Mouse (Mus musculus): ENCODE data around the gene Ptpn18. TPM values are rescaled to one million over a fixed set of nuclear protein-coding genes. Genes with fewer than 3 reads are reported as not detected.
A peak's percentile ranks its signal among the peaks of the same experiment; 100 is the strongest.

The Ptpn18 gene
- polyA plus RNA-seq, 1 experiment from 2014 or later, result 7.9 TPM

DNA sequence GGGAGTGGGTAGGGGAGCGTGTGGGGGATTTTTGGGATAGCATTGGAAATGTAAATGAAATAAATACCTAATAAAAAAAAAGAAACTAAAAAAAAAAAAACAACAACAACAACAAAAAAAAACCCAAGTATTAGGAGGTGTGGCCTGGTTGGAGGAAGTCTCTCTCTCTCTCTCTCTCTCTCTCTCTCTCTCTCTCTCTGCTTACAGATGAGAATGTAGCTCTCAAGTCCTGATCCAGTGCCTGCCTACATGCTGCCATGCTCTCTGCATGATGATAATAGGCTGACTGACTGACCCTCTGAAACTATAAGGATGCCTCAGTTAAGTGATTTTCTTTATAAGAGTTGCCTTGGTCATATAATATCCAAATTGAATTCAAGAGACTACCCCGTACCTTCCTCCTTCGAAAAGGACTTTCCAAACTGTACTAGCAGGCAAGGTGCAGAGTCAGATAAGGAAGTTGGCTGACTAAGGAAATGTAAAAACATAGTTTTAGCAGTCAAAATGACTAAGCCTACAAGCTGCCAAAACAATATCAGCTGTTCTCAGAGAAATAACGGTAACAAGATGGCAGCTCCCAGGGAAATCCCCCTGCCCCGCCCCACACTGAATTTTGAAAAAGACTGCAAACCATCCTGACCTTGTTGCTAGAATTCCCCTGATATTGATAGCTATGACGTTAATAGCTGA, 30.4 kb downstream of the Ptpn18 start:
- no peak for DNase-seq (ENCODE audit: low spot score)
- Histone ChIP-seq H3K27ac (replicated peaks; ENCODE audit: low read depth, low read length) (no peak overlapping the region), H3K4me2 (ENCODE audit: low read depth, severe bottlenecking) (no peak overlapping the region), H3K9me3 (ENCODE audit: control insufficient read depth, low read length) (no peaks in the 10 kb centered on the region), H3K36me3 (ENCODE audit: control insufficient read depth, insufficient read depth, low read length) (no peaks in the 10 kb centered on the region), H3K27me3 (ENCODE audit: control insufficient read depth, insufficient read depth, low read length) (no peaks in the 10 kb centered on the region), H3K4me1 (ENCODE audit: control insufficient read depth, insufficient read depth, low read length) (no peaks in the 10 kb centered on the region; the same call in 1 of the 2 replicates), H3K9ac (ENCODE audit: low read length) (no peak overlapping the region), H3K4me3 (ENCODE audit: low read depth, low read length) (no peak overlapping the region)
- WGBS, result 90% methylated on average over 6 of the region's 6 CpGs
- no peak for ATAC-seq (ENCODE audit: insufficient number of reproducible peaks, low FRiP score, low TSS enrichment, low read depth)

DNA sequence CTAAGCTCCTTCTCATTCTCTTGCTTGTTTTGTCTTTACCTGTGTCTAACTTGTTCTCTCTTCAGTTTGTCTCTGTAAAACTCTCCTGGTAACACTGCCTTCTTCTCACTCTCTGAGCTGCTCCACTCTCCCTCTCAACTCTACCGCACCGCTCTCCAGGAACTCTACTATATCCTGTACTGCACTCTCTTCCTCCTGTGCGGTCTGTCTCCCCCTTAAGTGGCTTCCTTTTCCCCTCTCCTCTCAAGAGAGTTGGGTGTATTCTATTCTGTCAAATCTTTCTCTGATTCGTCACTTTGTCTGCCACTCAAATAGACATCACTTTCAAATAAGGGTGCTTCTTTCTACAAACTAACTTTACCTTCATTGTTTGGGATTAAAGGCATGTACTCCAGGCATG, 31.9 kb downstream of the Ptpn18 start:
- 91% methylated on average over 4 of the region's 4 CpGs for WGBS

DNA sequence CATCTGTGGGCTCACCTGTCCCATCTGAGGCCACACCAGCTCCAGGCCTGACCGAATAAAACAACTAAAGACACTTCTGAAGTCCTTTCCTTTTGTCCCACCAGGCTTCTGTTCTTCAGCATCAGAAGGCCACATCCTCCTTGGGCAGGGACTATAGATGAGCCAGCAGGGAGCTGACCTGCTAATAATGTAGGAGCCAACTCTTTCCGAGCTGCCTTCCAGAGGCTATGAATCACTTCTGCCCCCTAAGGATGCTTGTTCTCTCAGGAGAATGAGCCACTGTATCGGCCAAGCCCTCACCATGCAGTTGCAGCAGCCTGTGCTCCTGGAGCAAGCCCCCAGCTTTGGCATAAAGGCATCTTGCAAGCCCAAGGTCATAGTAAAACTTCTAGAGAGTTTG, 43.4 kb downstream of the Ptpn18 start:
- H3K27ac ChIP-seq (replicated peaks; ENCODE audit: low read depth, low read length), result no peak overlapping the region
- 52% methylated on average over 3 of the region's 3 CpGs for WGBS
- no peaks in the 10 kb centered on the region for H3K27me3 ChIP-seq (ENCODE audit: control insufficient read depth, insufficient read depth, low read length)
- no peaks in the 10 kb centered on the region for H3K36me3 ChIP-seq (ENCODE audit: control insufficient read depth, insufficient read depth, low read length)
- no peak for ATAC-seq (ENCODE audit: insufficient number of reproducible peaks, low FRiP score, low TSS enrichment, low read depth)
- no peak for DNase-seq (ENCODE audit: low spot score)
- H3K9me3 ChIP-seq (ENCODE audit: control insufficient read depth, low read length), result no peaks in the 10 kb centered on the region
- H3K4me2 ChIP-seq (ENCODE audit: low read depth, severe bottlenecking), result no peak overlapping the region
- H3K9ac ChIP-seq (ENCODE audit: low read length), result no peak overlapping the region
- no peaks in the 10 kb centered on the region for H3K4me1 ChIP-seq (ENCODE audit: control insufficient read depth, insufficient read depth, low read length)
- H3K4me3 ChIP-seq (ENCODE audit: low read depth, low read length), result no peak overlapping the region

More for the DNA sequence above, 31.9 kb downstream of the Ptpn18 start:
- Histone ChIP-seq H3K4me1 (ENCODE audit: control insufficient read depth, insufficient read depth, low read length) (no peaks in the 10 kb centered on the region), H3K36me3 (ENCODE audit: control insufficient read depth, insufficient read depth, low read length) (no peaks in the 10 kb centered on the region), H3K9me3 (ENCODE audit: control insufficient read depth, low read length) (no peaks in the 10 kb centered on the region), H3K4me2 (ENCODE audit: low read depth, severe bottlenecking) (no peak overlapping the region), H3K4me3 (ENCODE audit: low read depth, low read length) (no peak overlapping the region), H3K9ac (ENCODE audit: low read length) (no peak overlapping the region), H3K27ac (replicated peaks; ENCODE audit: low read depth, low read length) (no peak overlapping the region), H3K27me3 (ENCODE audit: control insufficient read depth, insufficient read depth, low read length) (no peaks in the 10 kb centered on the region)
- DNase-seq (ENCODE audit: low spot score) (no peak), ATAC-seq (ENCODE audit: insufficient number of reproducible peaks, low FRiP score, low TSS enrichment, low read depth) (no peak)

DNA sequence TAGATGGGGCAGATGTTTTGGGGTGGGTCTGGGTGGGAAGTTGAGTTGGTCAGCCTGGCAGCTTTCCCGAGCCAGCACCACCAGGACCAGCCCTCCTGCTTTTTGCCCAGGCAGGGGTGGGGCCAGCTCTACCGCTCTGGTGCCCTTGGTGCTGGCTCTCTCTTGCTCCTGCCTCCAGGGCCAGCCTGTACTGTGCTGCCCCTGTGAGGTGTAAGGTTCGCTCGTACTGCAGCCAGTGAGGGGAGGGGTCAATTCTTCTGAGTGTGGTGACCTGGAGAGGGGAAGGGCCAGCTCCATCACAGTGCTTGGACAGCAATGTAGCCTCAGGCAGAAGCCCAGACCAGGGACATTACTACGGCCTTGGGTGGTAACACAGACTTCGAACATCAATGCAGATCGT, 45.7 kb downstream of the Ptpn18 start:
- Histone ChIP-seq H3K36me3 (ENCODE audit: control insufficient read depth, insufficient read depth, low read length) (no peaks in the 10 kb centered on the region), H3K9me3 (ENCODE audit: control insufficient read depth, low read length) (no peaks in the 10 kb centered on the region), H3K27ac (replicated peaks; ENCODE audit: low read depth, low read length) (no peak overlapping the region), H3K4me1 (ENCODE audit: control insufficient read depth, insufficient read depth, low read length) (no peaks in the 10 kb centered on the region), H3K27me3 (ENCODE audit: control insufficient read depth, insufficient read depth, low read length) (no peaks in the 10 kb centered on the region), H3K4me2 (ENCODE audit: low read depth, severe bottlenecking) (no peak overlapping the region), H3K4me3 (ENCODE audit: low read depth, low read length) (no peak overlapping the region), H3K9ac (ENCODE audit: low read length) (no peak overlapping the region)
- no peak for ATAC-seq (ENCODE audit: insufficient number of reproducible peaks, low FRiP score, low TSS enrichment, low read depth)
- DNase-seq (ENCODE audit: low spot score), result no peak
- 56% methylated on average over 7 of the region's 7 CpGs for WGBS

DNA sequence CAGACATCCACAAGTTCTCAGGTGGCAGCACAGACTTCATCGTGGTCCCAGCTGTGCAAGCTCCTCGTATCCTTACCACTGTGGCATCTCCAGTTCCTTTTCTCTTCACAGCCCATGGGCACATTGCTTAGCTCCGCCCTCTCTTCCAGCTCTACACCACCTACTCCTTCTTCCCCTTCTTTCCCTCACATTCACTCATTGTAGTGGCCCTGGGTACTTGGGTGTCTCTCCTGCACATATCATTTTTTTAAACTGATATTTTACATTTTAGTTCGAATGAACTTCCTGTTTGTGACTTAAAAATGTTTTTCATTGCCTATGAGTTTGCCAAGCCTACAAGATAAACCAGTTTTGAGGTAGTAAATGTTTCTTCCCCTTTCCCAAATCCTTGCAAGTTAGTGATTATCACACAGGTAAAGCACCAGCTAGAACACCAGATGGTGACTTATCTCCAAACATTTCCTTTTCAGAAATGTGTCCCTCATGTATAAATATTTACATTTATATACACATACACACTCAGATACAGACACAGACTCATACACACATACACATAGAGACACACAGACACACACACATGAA, 46.5 kb downstream of the Ptpn18 start:
- H3K4me3 ChIP-seq (ENCODE audit: low read depth, low read length), result no peak overlapping the region
- H3K27me3 ChIP-seq (ENCODE audit: control insufficient read depth, insufficient read depth, low read length), result no peaks in the 10 kb centered on the region
- no peaks in the 10 kb centered on the region for H3K36me3 ChIP-seq (ENCODE audit: control insufficient read depth, insufficient read depth, low read length)
- H3K4me2 ChIP-seq (ENCODE audit: low read depth, severe bottlenecking), result no peak overlapping the region
- 89% methylated on average over 4 of the region's 4 CpGs for WGBS
- no peak overlapping the region for H3K27ac ChIP-seq (replicated peaks; ENCODE audit: low read depth, low read length)
- DNase-seq (ENCODE audit: low spot score) (no peak), ATAC-seq (ENCODE audit: insufficient number of reproducible peaks, low FRiP score, low TSS enrichment, low read depth) (no peak)
- H3K9me3 ChIP-seq (ENCODE audit: control insufficient read depth, low read length), result no peaks in the 10 kb centered on the region
- H3K9ac ChIP-seq (ENCODE audit: low read length), result no peak overlapping the region
- no peaks in the 10 kb centered on the region for H3K4me1 ChIP-seq (ENCODE audit: control insufficient read depth, insufficient read depth, low read length)

DNA sequence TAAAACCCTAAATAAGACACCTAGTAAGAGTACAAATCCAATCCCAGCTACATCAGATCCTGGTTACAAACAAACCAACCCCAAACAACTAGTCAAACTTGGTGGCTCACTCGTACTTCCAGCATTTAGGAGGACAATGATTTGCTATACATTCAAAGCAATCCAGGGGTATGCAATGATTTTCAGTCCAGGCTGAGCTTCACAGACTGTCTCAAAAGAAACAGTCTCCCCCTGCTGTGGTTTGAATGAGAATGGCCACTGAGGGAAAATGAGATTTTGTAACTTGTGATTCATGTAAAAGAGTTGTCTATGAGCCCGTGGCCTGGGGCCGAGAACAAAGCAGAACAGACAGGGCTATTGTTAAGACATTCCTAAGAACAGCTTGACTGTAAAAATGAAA, 48.4 kb downstream of the Ptpn18 start:
- 92% methylated on average over 3 of the region's 3 CpGs for WGBS
- Histone ChIP-seq H3K27ac (replicated peaks; ENCODE audit: low read depth, low read length) (no peak overlapping the region), H3K36me3 (ENCODE audit: control insufficient read depth, insufficient read depth, low read length) (no peaks in the 10 kb centered on the region), H3K4me1 (ENCODE audit: control insufficient read depth, insufficient read depth, low read length) (no peaks in the 10 kb centered on the region), H3K9me3 (ENCODE audit: control insufficient read depth, low read length) (no peaks in the 10 kb centered on the region), H3K4me3 (ENCODE audit: low read depth, low read length) (no peak overlapping the region), H3K9ac (ENCODE audit: low read length) (no peak overlapping the region), H3K4me2 (ENCODE audit: low read depth, severe bottlenecking) (no peak overlapping the region), H3K27me3 (ENCODE audit: control insufficient read depth, insufficient read depth, low read length) (no peaks in the 10 kb centered on the region)
- ATAC-seq (ENCODE audit: insufficient number of reproducible peaks, low FRiP score, low TSS enrichment, low read depth), result no peak
- DNase-seq (ENCODE audit: low spot score), result no peak

DNA sequence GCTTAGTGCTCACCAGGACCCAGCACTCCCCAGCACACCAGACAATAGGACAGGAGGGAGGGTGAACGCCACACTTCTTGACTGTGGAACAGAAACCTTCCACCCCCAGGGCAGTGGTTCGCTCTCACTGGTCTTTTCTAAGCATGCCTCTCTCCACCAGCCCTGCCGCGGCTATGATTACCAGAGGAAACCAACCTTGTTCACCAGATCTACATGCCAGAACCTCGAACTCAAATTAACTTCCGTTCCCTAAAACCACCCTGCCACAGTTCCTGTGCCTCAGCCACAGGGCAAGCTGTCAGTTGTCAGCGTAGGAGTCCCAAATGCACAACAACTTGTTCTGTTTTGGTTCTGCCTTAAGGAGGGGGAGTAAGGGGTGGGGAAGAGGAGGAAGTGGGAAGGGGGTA, 51.0 kb downstream of the Ptpn18 start:
- no peak overlapping the region for H3K27ac ChIP-seq (replicated peaks; ENCODE audit: low read depth, low read length)
- H3K4me1 ChIP-seq (ENCODE audit: control insufficient read depth, insufficient read depth, low read length), result no peaks in the 10 kb centered on the region
- no peak overlapping the region for H3K9ac ChIP-seq (ENCODE audit: low read length)
- DNase-seq (ENCODE audit: low spot score) (peak; percentile 24), ATAC-seq (ENCODE audit: insufficient number of reproducible peaks, low FRiP score, low TSS enrichment, low read depth) (no peak)
- no peaks in the 10 kb centered on the region for H3K36me3 ChIP-seq (ENCODE audit: control insufficient read depth, insufficient read depth, low read length)
- H3K4me3 ChIP-seq (ENCODE audit: low read depth, low read length), result no peak overlapping the region
- peak overlapping the region; percentile 29 for H3K4me2 ChIP-seq (ENCODE audit: low read depth, severe bottlenecking)
- 3% methylated on average over 7 of the region's 7 CpGs for WGBS
- H3K9me3 ChIP-seq (ENCODE audit: control insufficient read depth, low read length), result no peaks in the 10 kb centered on the region
- H3K27me3 ChIP-seq (ENCODE audit: control insufficient read depth, insufficient read depth, low read length), result no peaks in the 10 kb centered on the region

DNA sequence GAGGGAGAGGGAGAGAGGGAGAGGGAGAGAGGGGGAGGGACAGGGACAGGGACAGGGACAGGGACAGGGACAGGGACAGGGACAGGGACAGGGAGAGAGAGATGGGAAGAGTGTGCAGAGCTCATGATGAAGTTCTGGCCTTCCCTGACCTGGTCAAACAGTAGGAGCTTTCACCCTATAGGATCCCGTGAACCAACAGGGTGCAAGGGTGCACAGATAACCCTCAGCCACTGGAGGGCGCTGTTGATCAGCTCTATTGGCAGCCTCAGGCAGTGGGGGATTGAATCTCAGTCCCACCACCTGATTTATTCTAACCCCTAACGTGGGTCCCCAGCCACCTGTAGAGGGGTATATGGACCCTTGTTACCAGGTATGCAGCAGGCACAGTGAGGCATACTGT, 51.5 kb downstream of the Ptpn18 start:
- H3K27me3 ChIP-seq (ENCODE audit: control insufficient read depth, insufficient read depth, low read length), result no peaks in the 10 kb centered on the region
- DNase-seq (ENCODE audit: low spot score) (peak; percentile 62), ATAC-seq (ENCODE audit: insufficient number of reproducible peaks, low FRiP score, low TSS enrichment, low read depth) (no peak)
- no peak overlapping the region for H3K27ac ChIP-seq (replicated peaks; ENCODE audit: low read depth, low read length)
- H3K9me3 ChIP-seq (ENCODE audit: control insufficient read depth, low read length), result no peaks in the 10 kb centered on the region
- no peaks in the 10 kb centered on the region for H3K4me1 ChIP-seq (ENCODE audit: control insufficient read depth, insufficient read depth, low read length)
- no peak overlapping the region for H3K9ac ChIP-seq (ENCODE audit: low read length)
- no peak overlapping the region for H3K4me3 ChIP-seq (ENCODE audit: low read depth, low read length)
- 2% methylated on average over 3 of the region's 3 CpGs for WGBS
- H3K36me3 ChIP-seq (ENCODE audit: control insufficient read depth, insufficient read depth, low read length), result no peaks in the 10 kb centered on the region
- H3K4me2 ChIP-seq (ENCODE audit: low read depth, severe bottlenecking), result no peak overlapping the region

DNA sequence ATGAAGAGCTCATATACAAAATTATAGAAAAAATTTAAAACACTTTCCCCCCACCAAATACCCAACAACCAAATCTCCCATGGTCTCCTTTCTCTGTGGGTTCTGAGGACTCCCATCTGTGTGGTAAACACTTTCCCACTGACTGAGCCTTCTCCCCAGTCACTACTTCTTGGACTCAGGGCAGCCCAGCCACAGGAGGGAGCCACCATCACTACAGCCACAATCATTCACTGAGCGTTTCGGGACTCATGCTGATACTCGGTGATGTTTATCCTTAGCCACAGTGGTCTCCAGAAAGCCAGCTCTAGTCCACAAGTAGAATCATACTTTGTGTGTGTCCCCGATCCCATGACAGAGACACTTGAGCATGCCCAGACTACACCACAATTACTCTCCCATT, 53.5 kb downstream of the Ptpn18 start:
- ATAC-seq (ENCODE audit: insufficient number of reproducible peaks, low FRiP score, low TSS enrichment, low read depth) (no peak), DNase-seq (ENCODE audit: low spot score) (no peak)
- no peaks in the 10 kb centered on the region for H3K27me3 ChIP-seq (ENCODE audit: control insufficient read depth, insufficient read depth, low read length)
- no peak overlapping the region for H3K4me3 ChIP-seq (ENCODE audit: low read depth, low read length)
- H3K27ac ChIP-seq (replicated peaks; ENCODE audit: low read depth, low read length), result no peak overlapping the region
- no peaks in the 10 kb centered on the region for H3K9me3 ChIP-seq (ENCODE audit: control insufficient read depth, low read length)
- H3K36me3 ChIP-seq (ENCODE audit: control insufficient read depth, insufficient read depth, low read length), result no peaks in the 10 kb centered on the region
- no peaks in the 10 kb centered on the region for H3K4me1 ChIP-seq (ENCODE audit: control insufficient read depth, insufficient read depth, low read length)
- WGBS, result 82% methylated on average over 4 of the region's 4 CpGs
- H3K4me2 ChIP-seq (ENCODE audit: low read depth, severe bottlenecking), result no peak overlapping the region
- H3K9ac ChIP-seq (ENCODE audit: low read length), result no peak overlapping the region

All from limb, embryonic 11.5 days (tissue).